Mouse (Mus musculus) forebrain, embryonic 16.5 days (tissue): ENCODE measurements around the gene Nudt16l1. TPM values are rescaled to one million over a fixed set of nuclear protein-coding genes. Genes with fewer than 3 reads are reported as not detected.

Experiments
- ATAC-seq: fragments of 200-750 bp; cut with Nextera tagmentation; 2 replicates; pipeline ENCODE4 v1.8.0; 2017; ENCODE audit warnings: mild to moderate bottlenecking, moderate library complexity
- H3K27ac ChIP-seq: fragments of 300-500 bp; sonication (generic); 2 replicates; pipeline ENCODE4 v1.5.1; 2014; ENCODE audit warnings: low read length, control low read depth
- H3K27me3 ChIP-seq: fragments of 300-500 bp; sonication (generic); replicated peaks from 2 replicates; pipeline ENCODE4 v1.6.1; 2014; ENCODE audit warnings: low read length; ENCODE audit not compliant: control insufficient read depth, insufficient read depth
- H3K36me3 ChIP-seq: fragments of 300-500 bp; sonication (generic); 2 replicates; pipeline ENCODE4 v1.6.1; 2014; ENCODE audit not compliant: control insufficient read depth, insufficient read depth
- H3K4me1 ChIP-seq: fragments of 300-500 bp; sonication (generic); replicated peaks from 2 replicates; pipeline ENCODE4 v1.6.1; 2014; ENCODE audit warnings: low read length; ENCODE audit not compliant: control insufficient read depth, insufficient read depth
- H3K4me2 ChIP-seq: fragments of 300-500 bp; sonication (generic); 2 replicates; pipeline ENCODE4 v1.6.1; 2014; ENCODE audit warnings: mild to moderate bottlenecking, low read length, control low read depth
- H3K4me3 ChIP-seq: fragments of 300-500 bp; sonication (generic); replicated peaks from 2 replicates; pipeline ENCODE4 v1.5.1; 2014; ENCODE audit warnings: mild to moderate bottlenecking, low read length, control low read depth
- H3K9ac ChIP-seq: fragments of 300-500 bp; sonication (generic); replicated peaks from 2 replicates; pipeline ENCODE4 v1.6.1; 2014; ENCODE audit warnings: low read depth, low read length, control low read depth
- H3K9me3 ChIP-seq: fragments of 300-500 bp; sonication (generic); 2 replicates; pipeline ENCODE4 v1.6.1; 2016; ENCODE audit warnings: low read length; ENCODE audit not compliant: control insufficient read depth
- WGBS: fragments of 180-500 bp; shearing (Covaris S2); extraction: QIAGEN DNeasy Blood & Tissue Kit; methylation state at CpG from one replicate; pipeline ENCODE4 v1.1.7; 2014; 5-methylcytosine and 5-hydroxymethylcytosine counted together
- polyA plus RNA-seq: library from polyadenylated mRNA; unstranded; fragments of >200 nt; fragmentation: Nextera tagmentation; extraction: Ambion mirVana; gene quantifications from 2 replicates; pipeline ENCODE4 v1.2.1, GENCODE M21; 2015

Nudt16l1 gene
- polyA plus RNA-seq, 1 experiment from 2014 or later, result 139 TPM

DNA sequence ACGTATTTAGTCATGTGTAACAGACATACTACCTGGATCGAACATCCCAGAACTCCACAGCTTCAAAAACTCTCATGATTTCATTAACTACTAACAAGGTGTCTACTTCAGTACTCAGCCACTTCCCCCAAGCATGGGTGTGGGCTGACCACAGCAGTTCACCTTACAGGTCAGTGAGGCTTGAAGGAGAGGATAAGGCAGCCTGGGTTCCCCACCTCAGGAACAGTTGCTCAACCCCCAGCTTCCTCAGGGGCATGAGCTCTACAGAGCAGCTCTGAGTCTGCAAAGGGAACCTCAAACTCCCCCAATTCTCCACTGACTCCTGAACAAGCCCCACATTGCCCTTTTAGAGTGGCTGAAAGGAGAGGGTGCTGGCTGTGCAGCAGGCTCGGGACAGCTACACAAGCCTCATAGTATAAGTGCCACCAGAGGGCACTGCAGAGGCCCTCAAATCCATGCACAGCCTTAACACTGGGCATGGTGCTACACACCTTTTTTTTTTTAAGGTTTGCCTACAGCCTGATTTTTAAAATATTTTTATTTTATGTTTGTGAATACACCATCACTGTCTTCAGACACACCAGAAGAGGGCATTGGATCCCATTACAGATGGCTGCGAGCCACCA, 41.3 kb downstream of the Nudt16l1 start:
- Histone ChIP-seq H3K9me3 (no peaks in the 10 kb centered on the region), H3K27ac (no peak overlapping the region), H3K27me3 (no peaks in the 10 kb centered on the region), H3K9ac (no peak overlapping the region), H3K36me3 (no peaks in the 10 kb centered on the region), H3K4me2 (no peak overlapping the region), H3K4me1 (no peaks in the 10 kb centered on the region), H3K4me3 (no peak overlapping the region)
- no peak for ATAC-seq
- WGBS, result 73% methylated on average over 4 of the region's 4 CpGs

DNA sequence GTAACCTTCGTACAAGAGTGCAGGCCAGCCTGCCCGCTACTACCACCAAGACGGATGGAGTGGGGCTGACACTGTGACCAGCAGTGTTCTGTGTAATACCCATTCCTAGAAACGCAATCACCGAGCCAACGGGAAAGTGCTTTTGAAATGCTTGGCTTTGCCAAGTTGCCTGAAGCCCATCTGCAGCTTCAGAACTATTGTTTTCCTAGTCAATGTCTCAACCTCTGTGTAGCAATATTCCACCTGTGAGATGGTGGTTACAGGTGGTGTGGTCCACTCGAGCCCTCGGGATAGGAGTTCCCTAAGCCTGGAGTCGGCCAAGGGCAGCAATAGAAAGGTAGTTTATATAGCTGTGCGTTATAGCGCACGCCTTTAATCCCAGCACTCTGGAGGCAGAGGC, 46.2 kb downstream of the Nudt16l1 start:
- Histone ChIP-seq H3K4me2 (no peak overlapping the region), H3K36me3 (no peaks in the 10 kb centered on the region), H3K9me3 (no peaks in the 10 kb centered on the region), H3K27ac (no peak overlapping the region), H3K27me3 (no peaks in the 10 kb centered on the region), H3K9ac (no peak overlapping the region), H3K4me1 (no peaks in the 10 kb centered on the region), H3K4me3 (no peak overlapping the region)
- ATAC-seq, result no peak
- 89% methylated on average over 12 of the region's 12 CpGs for WGBS

Other genes starting within 250 kb of the Nudt16l1 start
- gene Nmral1, start 219.4 kb upstream of the Nudt16l1 start, polyA plus RNA-seq, result 88.8 and 94.4 TPM in 2 replicates
- 83.1 and 99.5 TPM in 2 replicates for gene Hmox2, start 212.4 kb upstream of the Nudt16l1 start, polyA plus RNA-seq
- gene Cdip1, start 148.5 kb upstream of the Nudt16l1 start, polyA plus RNA-seq, result 107 and 119 TPM in 2 replicates
- gene 4930562C15Rik, start 103.3 kb upstream of the Nudt16l1 start, polyA plus RNA-seq, result 0.15 and 0.80 TPM in 2 replicates
- 49.9 and 51.8 TPM in 2 replicates for gene Ubald1, start 58.4 kb upstream of the Nudt16l1 start, polyA plus RNA-seq
- gene Mgrn1, start 52.5 kb upstream of the Nudt16l1 start, polyA plus RNA-seq, result 104 and 108 TPM in 2 replicates
- 74.5 and 85.7 TPM in 2 replicates for gene Anks3, start 25.4 kb downstream of the Nudt16l1 start, polyA plus RNA-seq
- gene Sept12, start 59.1 kb downstream of the Nudt16l1 start, polyA plus RNA-seq, result not detected in 2 replicates
- 1.3 TPM in 1 of 2 replicates, not detected in the other for gene Smim22, start 68.5 kb downstream of the Nudt16l1 start, polyA plus RNA-seq
- gene Rogdi, start 74.8 kb downstream of the Nudt16l1 start, polyA plus RNA-seq, result 83.1 and 114 TPM in 2 replicates
- gene Glyr1, start 111.1 kb downstream of the Nudt16l1 start, polyA plus RNA-seq, result 200 and 213 TPM in 2 replicates
- 15.0 and 15.5 TPM in 2 replicates for gene Ubn1, start 111.3 kb downstream of the Nudt16l1 start, polyA plus RNA-seq
- 0.06 and 0.21 TPM in 2 replicates for gene Ppl, start 193.7 kb downstream of the Nudt16l1 start, polyA plus RNA-seq
- 0.10 and 0.14 TPM in 2 replicates for gene Sec14l5, start 208.3 kb downstream of the Nudt16l1 start, polyA plus RNA-seq